21 mouse cellular contexts compared by ENCODE assay signal in genomic region chr7:58475139-58475538, GRCm38 (mm10).
A peak's percentile ranks its signal among the peaks of the same experiment; 100 is the strongest.
DNase-seq lines count a peak whose midpoint lies in the region; ATAC-seq and TF ChIP-seq lines count a peak whose summit lies in the region.
"Had no signal": no experiment of that assay in that cellular context is flagged by ENCODE, and none has a peak within 500 bp of the region (broad histone marks: within the 10 kb centered on the region; RNA-seq: fewer than 3 reads in every experiment).

No protein-coding gene starts in this region.

- H3K27ac ChIP-seq in hindbrain, embryonic 14.5 days: no peak overlapping the region
- no peak overlapping the region for H3K27ac ChIP-seq in hindbrain, embryonic 10.5 days
- H3K27ac ChIP-seq: heart, embryonic 15.5 days; limb, embryonic 10.5 days; liver, embryonic 15.5 days; midbrain, embryonic 15.5 days had no signal

- no peaks in the 10 kb centered on the region for H3K36me3 ChIP-seq in hindbrain, embryonic 14.5 days (replicated peaks; ENCODE audit: control insufficient read depth, insufficient read depth)
- H3K36me3 ChIP-seq in hindbrain, embryonic 10.5 days: no peaks in the 10 kb centered on the region
- H3K36me3 ChIP-seq in C2C12 (ENCODE audit: control insufficient read depth, insufficient read depth): no peaks in the 10 kb centered on the region
- H3K36me3 ChIP-seq: heart, embryonic 15.5 days; limb, embryonic 10.5 days; liver, embryonic 15.5 days; midbrain, embryonic 15.5 days had no signal

- H3K9me3 ChIP-seq in hindbrain, embryonic 14.5 days (ENCODE audit: control insufficient read depth, low read length): no peaks in the 10 kb centered on the region
- H3K9me3 ChIP-seq in hindbrain, embryonic 10.5 days: no peaks in the 10 kb centered on the region
- H3K9me3 ChIP-seq: heart, embryonic 15.5 days; limb, embryonic 10.5 days; liver, embryonic 15.5 days; midbrain, embryonic 15.5 days had no signal

- no peak overlapping the region for H3ac ChIP-seq in C2C12 (ENCODE audit: control insufficient read depth, insufficient read length, low read depth)

- 92% methylated on average over 2 of the region's 2 CpGs for WGBS in hindbrain, embryonic 14.5 days
- 85% methylated on average over 2 of the region's 2 CpGs for WGBS in hindbrain, embryonic 10.5 days

- H3K9ac ChIP-seq in hindbrain, embryonic 14.5 days: no peak overlapping the region
- H3K9ac ChIP-seq: forebrain, postnatal 0 days; heart, embryonic 15.5 days; liver, embryonic 15.5 days; midbrain, embryonic 15.5 days had no signal

- no peak for ATAC-seq in hindbrain, embryonic 14.5 days (ENCODE audit: low FRiP score)
- peak; percentile 27; the same call in 1 of the 2 replicates for ATAC-seq in granulocyte monocyte progenitor cell, adult 5-6 weeks (replicated peaks; ENCODE audit: poor library complexity, severe bottlenecking)
- peak; percentile 76 for ATAC-seq in monocyte, adult 5-6 weeks (replicated peaks; ENCODE audit: insufficient number of reproducible peaks, low FRiP score, low TSS enrichment, poor library complexity, severe bottlenecking)
- ATAC-seq: forebrain, postnatal 0 days; midbrain, embryonic 15.5 days had no signal

- TF ChIP-seq CTCF in C2C12 (IDR thresholded peaks at IDR 0.05; ENCODE audit: control insufficient read depth, insufficient read depth, insufficient read length): no peak

- DNase-seq in hindbrain, embryonic 14.5 days (ENCODE audit: low spot score): peak; percentile 2
- no peak for DNase-seq in hindbrain, embryonic 10.5 days (ENCODE audit: low spot score)
- no peak for DNase-seq in ovary, adult 18-20 months (ENCODE audit: low spot score)
- no peak for DNase-seq in cerebellum, adult 11 months
- no peak for DNase-seq in heart, postnatal 25 days (ENCODE audit: low spot score)
- DNase-seq: adrenal gland, postnatal 36 days; cerebellum, postnatal 10 days; forebrain, postnatal 0 days; gastrocnemius, postnatal 36 days; kidney, adult 18-20 months; kidney, postnatal 10 days; liver; right cerebral cortex, postnatal 25 days; thymus, postnatal 14 days had no signal

- H3K4me3 ChIP-seq in hindbrain, embryonic 14.5 days (replicated peaks; ENCODE audit: low read length): no peak overlapping the region
- H3K4me3 ChIP-seq in hindbrain, embryonic 10.5 days: no peak overlapping the region
- H3K4me3 ChIP-seq in C2C12 (ENCODE audit: insufficient read depth, poor library complexity, severe bottlenecking): no peak overlapping the region
- H3K4me3 ChIP-seq: heart, embryonic 15.5 days; limb, embryonic 10.5 days; liver, embryonic 15.5 days; midbrain, embryonic 15.5 days had no signal

- no peaks in the 10 kb centered on the region for H3K27me3 ChIP-seq in hindbrain, embryonic 14.5 days (ENCODE audit: control insufficient read depth, insufficient read depth, low read length)
- no peaks in the 10 kb centered on the region for H3K27me3 ChIP-seq in hindbrain, embryonic 10.5 days (ENCODE audit: insufficient read depth, poor library complexity, severe bottlenecking)
- no peaks in the 10 kb centered on the region for H3K27me3 ChIP-seq in C2C12 (ENCODE audit: control insufficient read depth, insufficient read depth, insufficient read length)
- H3K27me3 ChIP-seq: heart, embryonic 15.5 days; liver, embryonic 15.5 days; midbrain, embryonic 15.5 days had no signal

- H3K4me2 ChIP-seq in hindbrain, embryonic 14.5 days (replicated peaks): no peak overlapping the region
- H3K4me2 ChIP-seq: heart, embryonic 15.5 days; liver, embryonic 15.5 days; midbrain, embryonic 15.5 days had no signal

- H3K4me1 ChIP-seq in hindbrain, embryonic 14.5 days (replicated peaks; ENCODE audit: control insufficient read depth, insufficient read depth, low read length): no peaks in the 10 kb centered on the region
- no peaks in the 10 kb centered on the region for H3K4me1 ChIP-seq in hindbrain, embryonic 10.5 days (replicated peaks)
- H3K4me1 ChIP-seq: heart, embryonic 15.5 days; limb, embryonic 10.5 days; liver, embryonic 15.5 days; midbrain, embryonic 15.5 days had no signal

- H3K79me3 ChIP-seq in C2C12 (ENCODE audit: low read depth): no peaks in the 10 kb centered on the region

- H3K79me2 ChIP-seq in C2C12 (ENCODE audit: control insufficient read depth, insufficient read depth): no peaks in the 10 kb centered on the region

- intact Hi-C loops in heart, postnatal 25 days (cut with DNase I): no loop called here

TF ChIP-seq in C2C12, 6 proteins besides CTCF, POLR2A, EP300 and RAD21:
- TF ChIP-seq MYOD1 (IDR thresholded peaks at IDR 0.05; ENCODE audit: control insufficient read depth, insufficient read length, low read depth) (no peak), MAX (IDR thresholded peaks at IDR 0.05) (no peak), CEBPB (IDR thresholded peaks at IDR 0.05; ENCODE audit: low read depth) (peak; percentile 67), MYOG (IDR thresholded peaks at IDR 0.05; ENCODE audit: control insufficient read depth, extremely low read depth, insufficient read length) (no peak), USF1 (IDR thresholded peaks at IDR 0.05; ENCODE audit: low read depth) (no peak), FOSL1 (IDR thresholded peaks at IDR 0.05; ENCODE audit: insufficient read depth, low read length, poor library complexity, severe bottlenecking) (no peak)
